Mouse (Mus musculus) E14TG2a.4 (cell line): Measurements from ENCODE around the gene Irak2.

Experiments used
- H3K27me3 ChIP-seq: 2 replicates; pipeline ENCODE4 v1.6.1; 2014; ENCODE audit warnings: low read length, control low read depth; ENCODE audit not compliant: insufficient read depth
- H3K36me3 ChIP-seq: 2 replicates; pipeline ENCODE4 v1.6.1; 2014; ENCODE audit warnings: low read length, control low read depth; ENCODE audit not compliant: insufficient read depth
- H3K4me1 ChIP-seq: replicated peaks from 2 replicates; pipeline ENCODE4 v1.6.1; 2014; ENCODE audit warnings: low read depth, low read length, control low read depth
- H3K4me3 ChIP-seq: replicated peaks from 2 replicates; pipeline ENCODE4 v1.5.1; 2014; ENCODE audit warnings: mild to moderate bottlenecking, low read length
- H3K9me3 ChIP-seq: 2 replicates; pipeline ENCODE4 v1.6.1; 2014; ENCODE audit warnings: low read length, control low read depth
- CTCF ChIP-seq: conservative IDR thresholded peaks from 2 replicates; pipeline ENCODE4 v1.5.1; 2014; ENCODE audit warnings: low read length
- NANOG ChIP-seq: IDR thresholded peaks from 2 replicates; pipeline ENCODE4 v1.6.1; 2014; ENCODE audit warnings: borderline replicate concordance, low read length, mixed read lengths
- POU5F1 ChIP-seq: IDR thresholded peaks from 2 replicates; pipeline ENCODE4 v1.6.1; 2014; ENCODE audit warnings: low read length, borderline replicate concordance

Irak2 gene

DNA sequence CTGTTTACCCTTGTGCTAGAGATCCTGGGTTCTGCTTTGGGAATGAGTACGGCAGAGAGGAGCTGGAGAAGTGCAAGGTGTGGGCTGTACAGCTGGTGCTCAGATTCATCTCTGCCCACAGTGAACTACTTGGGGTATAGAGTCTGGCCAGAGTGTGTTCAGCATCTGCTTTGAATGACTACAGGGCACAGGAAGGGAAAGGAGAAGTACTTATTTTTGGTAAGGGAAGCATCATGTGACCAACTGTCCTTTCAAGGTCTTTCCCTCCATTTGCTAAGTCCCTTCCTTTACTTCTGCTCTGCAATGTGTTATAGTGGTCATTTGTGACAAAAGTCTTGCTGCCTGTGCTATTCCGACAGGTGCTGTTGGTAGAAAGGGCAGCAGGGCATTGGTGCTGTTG lies 76.0 kb downstream of the Irak2 start:
- peaks cover 32% of the 10 kb centered on the region for H3K4me1 ChIP-seq

DNA sequence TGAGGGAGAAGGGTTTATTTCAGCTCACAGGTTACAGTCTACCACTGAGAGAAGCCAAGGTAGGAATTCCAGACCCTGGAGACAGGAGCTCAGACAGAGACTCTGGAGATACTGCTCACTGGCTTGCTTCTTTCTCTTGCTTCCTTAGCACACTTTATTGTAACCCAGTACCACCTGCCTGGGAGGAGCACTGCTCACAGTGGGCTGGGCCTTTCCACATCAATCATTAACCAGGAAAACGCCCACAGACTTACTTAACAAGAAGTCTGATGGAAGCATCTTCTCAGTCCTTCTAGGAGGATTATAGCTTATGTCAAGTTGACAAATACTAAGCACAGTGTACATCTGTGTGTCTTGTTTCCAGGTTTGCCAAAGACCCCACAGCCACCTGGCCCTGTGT lies 76.5 kb downstream of the Irak2 start:
- TF ChIP-seq POU5F1 (no peak), CTCF (no peak), NANOG (no peak)
- H3K36me3 ChIP-seq: peaks cover 99% of the 10 kb centered on the region
- no peaks in the 10 kb centered on the region for H3K27me3 ChIP-seq
- H3K4me3 ChIP-seq: no peak overlapping the region
- no peaks in the 10 kb centered on the region for H3K9me3 ChIP-seq
- peaks cover 32% of the 10 kb centered on the region for H3K4me1 ChIP-seq

More for the DNA sequence above, 76.0 kb downstream of the Irak2 start:
- Histone ChIP-seq H3K27me3 (no peaks in the 10 kb centered on the region), H3K9me3 (no peaks in the 10 kb centered on the region), H3K4me3 (no peak overlapping the region), H3K36me3 (peaks cover 99% of the 10 kb centered on the region)
- TF ChIP-seq CTCF: no peak
- TF ChIP-seq NANOG: no peak
- no peak for TF ChIP-seq POU5F1

DNA sequence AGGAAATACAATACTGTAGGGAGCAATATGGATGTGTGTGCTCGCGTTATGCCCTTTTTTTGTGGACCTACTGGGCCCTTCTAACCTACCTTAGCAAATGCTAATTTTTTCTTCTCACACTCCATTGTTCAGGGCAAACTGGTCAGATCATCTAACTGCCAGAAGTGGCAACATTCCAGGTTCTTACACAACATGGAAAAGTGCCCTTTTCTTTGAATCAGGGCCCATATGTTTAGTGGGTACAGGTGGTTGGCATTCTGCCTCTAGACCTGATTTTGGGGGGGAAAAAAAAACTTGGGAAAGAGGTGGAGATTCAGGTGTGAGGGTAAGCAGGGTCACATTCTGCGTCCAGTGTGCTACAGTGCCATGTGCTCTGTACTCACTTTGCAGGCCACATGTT lies 79.3 kb downstream of the Irak2 start:
- H3K4me3 ChIP-seq: no peak overlapping the region
- peaks cover 100% of the 10 kb centered on the region for H3K36me3 ChIP-seq
- no peak for TF ChIP-seq NANOG
- no peak for TF ChIP-seq POU5F1
- TF ChIP-seq CTCF: no peak
- H3K9me3 ChIP-seq: no peaks in the 10 kb centered on the region
- H3K27me3 ChIP-seq: no peaks in the 10 kb centered on the region
- peaks cover 32% of the 10 kb centered on the region for H3K4me1 ChIP-seq

DNA sequence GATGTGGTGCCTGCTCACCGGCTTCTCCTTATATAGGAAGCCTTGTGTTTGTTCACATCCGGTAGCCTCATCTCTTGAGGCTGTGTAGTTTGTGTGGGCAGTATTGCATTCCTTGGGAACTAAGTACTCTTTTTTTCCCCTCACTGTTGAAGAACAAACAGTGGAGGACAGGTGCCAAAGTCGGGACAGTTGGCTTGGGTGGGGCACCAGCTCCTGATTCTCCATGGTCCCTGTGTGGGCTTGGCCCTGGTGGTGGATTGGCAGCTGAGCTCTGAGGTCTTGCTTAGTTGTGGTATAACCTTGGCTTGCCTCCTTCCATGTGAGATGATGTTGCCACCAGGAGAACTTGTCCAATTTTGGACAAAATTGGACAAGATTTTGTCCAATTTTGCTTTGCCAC lies 81.6 kb downstream of the Irak2 start, which contains the start of gene Ghrl:
Ghrl (minus strand) TSS at position 3 of the 400 bp plus-strand sequence.
- Histone ChIP-seq H3K9me3 (no peaks in the 10 kb centered on the region), H3K36me3 (peaks cover 100% of the 10 kb centered on the region), H3K27me3 (no peaks in the 10 kb centered on the region), H3K4me1 (peaks cover 21% of the 10 kb centered on the region), H3K4me3 (no peak within 1 kb of the TSS)
- TF ChIP-seq NANOG: no peak
- TF ChIP-seq CTCF: no peak
- no peak for TF ChIP-seq POU5F1

DNA sequence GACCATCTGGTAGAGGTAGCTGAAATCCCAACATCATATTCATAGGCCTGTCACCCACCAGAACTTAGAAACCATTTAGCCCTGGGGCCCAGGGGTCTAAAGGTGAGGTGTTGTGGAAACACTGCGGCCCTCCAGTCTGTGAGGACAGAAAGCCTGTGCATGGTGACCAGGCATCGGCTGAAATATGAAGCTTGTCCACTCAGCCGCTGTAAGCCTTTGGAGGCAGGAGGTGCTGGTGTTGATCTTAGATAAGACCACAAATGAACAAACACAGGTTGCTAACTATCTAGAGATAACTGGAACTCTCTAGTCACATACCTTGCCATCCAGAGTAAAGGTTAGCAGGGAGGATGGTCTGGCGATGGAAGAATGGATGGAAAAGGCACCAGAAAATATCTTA lies 82.8 kb downstream of the Irak2 start:
- no peaks in the 10 kb centered on the region for H3K9me3 ChIP-seq
- H3K36me3 ChIP-seq: peaks cover 100% of the 10 kb centered on the region
- H3K4me3 ChIP-seq: no peak overlapping the region
- TF ChIP-seq CTCF (no peak), POU5F1 (no peak), NANOG (no peak)
- peaks cover 14% of the 10 kb centered on the region; the same call in 1 of the 2 replicates for H3K4me1 ChIP-seq
- no peaks in the 10 kb centered on the region for H3K27me3 ChIP-seq

DNA sequence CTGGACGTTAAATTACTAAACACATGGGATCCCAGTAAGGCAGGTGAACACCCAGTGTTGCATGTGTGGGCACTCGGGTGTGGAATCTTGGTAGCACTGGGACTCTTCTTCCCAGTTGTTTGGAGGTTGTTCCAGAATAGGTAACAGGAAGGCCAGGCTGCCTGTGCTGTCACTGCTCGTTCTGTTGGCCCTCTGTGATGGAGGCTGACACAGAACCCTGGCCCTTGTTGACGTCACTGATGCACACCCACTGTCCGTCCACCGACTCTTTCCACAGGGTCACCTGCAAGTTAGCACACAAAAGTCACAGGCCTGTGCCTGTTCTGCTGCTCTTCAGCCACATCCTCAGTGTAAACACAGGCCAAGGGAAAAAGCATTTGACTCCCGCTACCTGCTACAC lies 89.9 kb downstream of the Irak2 start:
- no peak overlapping the region for H3K4me3 ChIP-seq
- H3K36me3 ChIP-seq: peaks cover 99% of the 10 kb centered on the region
- no peaks in the 10 kb centered on the region for H3K27me3 ChIP-seq
- H3K9me3 ChIP-seq: peaks cover 2% of the 10 kb centered on the region; the same call in 1 of the 2 replicates
- TF ChIP-seq NANOG (no peak), POU5F1 (no peak)
- H3K4me1 ChIP-seq: no peaks in the 10 kb centered on the region

DNA sequence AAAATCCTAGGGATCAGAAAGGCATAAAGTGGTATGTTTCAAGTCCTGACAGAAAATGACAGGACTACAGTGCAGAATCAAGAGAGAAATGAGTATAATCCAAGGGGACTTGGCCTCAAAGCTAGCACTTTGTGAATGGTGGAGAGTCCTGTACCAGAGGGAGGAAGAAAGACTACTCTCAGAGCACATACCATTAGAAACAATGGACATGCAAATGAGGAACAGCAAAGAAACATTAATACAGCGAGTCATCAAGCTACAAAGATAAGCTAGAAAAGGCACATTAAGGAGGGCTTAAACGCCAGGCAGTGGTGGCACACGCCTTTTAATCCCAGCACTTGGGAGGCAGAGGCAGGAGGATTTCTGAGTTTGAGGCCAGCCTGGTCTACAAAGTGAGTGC lies 93.0 kb downstream of the Irak2 start:
- TF ChIP-seq CTCF: no peak
- no peak for TF ChIP-seq POU5F1
- TF ChIP-seq NANOG: no peak
- Histone ChIP-seq H3K27me3 (no peaks in the 10 kb centered on the region), H3K4me3 (no peak overlapping the region), H3K9me3 (peaks cover 5% of the 10 kb centered on the region; the same call in 1 of the 2 replicates), H3K36me3 (peaks cover 99% of the 10 kb centered on the region), H3K4me1 (0 out of 2 replicates have a peak, but pooled peaks cover 1% of the 10 kb centered on the region)

DNA sequence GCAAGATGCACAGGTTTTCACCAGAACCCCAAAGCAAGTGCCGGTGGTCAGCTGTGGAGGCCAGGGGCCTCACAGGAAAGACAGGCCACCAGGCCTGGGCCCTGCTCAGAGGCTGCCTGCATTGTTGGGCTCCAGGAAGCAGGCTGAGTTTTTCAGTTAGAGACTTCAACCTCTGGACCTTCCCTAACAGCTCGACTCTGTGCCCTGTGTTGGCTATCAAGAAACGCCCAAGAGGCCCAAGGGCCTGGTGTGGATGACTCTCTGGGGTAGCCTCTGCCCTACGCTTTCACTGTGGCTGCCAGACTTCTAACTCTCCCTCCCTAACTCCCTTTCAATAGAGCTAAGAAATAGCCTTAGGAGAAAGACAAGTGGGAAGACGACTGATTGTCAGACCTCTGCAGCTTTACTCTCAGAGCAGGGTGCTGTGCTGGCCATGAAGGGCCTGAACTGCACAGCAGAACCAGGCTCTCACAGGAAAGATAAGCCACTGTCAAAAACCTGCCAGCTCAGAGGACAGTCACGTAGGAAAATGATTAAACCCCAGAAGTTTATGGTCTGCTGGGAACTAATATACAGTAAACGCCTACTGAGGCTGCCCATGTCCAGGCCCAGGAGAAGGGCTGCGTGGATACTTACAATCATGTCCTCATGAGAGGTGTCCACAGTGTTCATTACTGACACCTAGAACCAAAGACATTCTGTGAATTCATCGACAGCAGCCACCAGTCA lies 99.2 kb downstream of the Irak2 start:
- Histone ChIP-seq H3K27me3 (no peaks in the 10 kb centered on the region), H3K4me1 (peaks cover 19% of the 10 kb centered on the region), H3K9me3 (peaks cover 5% of the 10 kb centered on the region; the same call in 1 of the 2 replicates), H3K4me3 (no peak overlapping the region), H3K36me3 (peaks cover 62% of the 10 kb centered on the region)
- TF ChIP-seq CTCF (no peak), NANOG (no peak), POU5F1 (no peak)
